Mouse (Mus musculus) liver, postnatal 0 days (tissue): Measurements from ENCODE around the gene Gpr162. TPM values are rescaled to one million over a fixed set of nuclear protein-coding genes. Genes with fewer than 3 reads are reported as not detected.
"Not testable (repeated sequence)": the region's sequence is repeated elsewhere in the genome, so short reads cannot be mapped to it uniquely, and the experiment has no call there.

Experiments used
- ATAC-seq: fragments of 200-750 bp; cut with Nextera tagmentation; 2 replicates; pipeline ENCODE4 v1.8.0; 2017; ENCODE audit warnings: mild to moderate bottlenecking, moderate library complexity
- DNase-seq: peaks from one replicate; pipeline ENCODE4 v3.0.0-alpha.2; 2016
- H3K27ac ChIP-seq: fragments of 300-500 bp; sonication (generic); 2 replicates; pipeline ENCODE4 v1.5.1; 2014; ENCODE audit warnings: antibody characterized with exemption, moderate library complexity, mild to moderate bottlenecking, low read depth
- H3K27me3 ChIP-seq: fragments of 300-500 bp; sonication (generic); 2 replicates; pipeline ENCODE4 v1.6.1; 2014; ENCODE audit warnings: low read length, control low read depth, mixed read lengths; ENCODE audit not compliant: insufficient read depth
- H3K36me3 ChIP-seq: fragments of 300-500 bp; sonication (generic); replicated peaks from 2 replicates; pipeline ENCODE4 v1.6.1; 2014; ENCODE audit warnings: mild to moderate bottlenecking, control low read depth, low read length, moderate library complexity, mixed read lengths; ENCODE audit not compliant: insufficient read depth
- H3K4me1 ChIP-seq: fragments of 300-500 bp; sonication (generic); 2 replicates; pipeline ENCODE4 v1.6.1; 2014; ENCODE audit warnings: antibody characterized with exemption, mild to moderate bottlenecking, control low read depth; ENCODE audit not compliant: insufficient read depth
- H3K4me2 ChIP-seq: fragments of 300-500 bp; sonication (generic); 2 replicates; pipeline ENCODE4 v1.6.1; 2014; ENCODE audit warnings: low read depth, mild to moderate bottlenecking, low read length, moderate library complexity, mixed read lengths
- H3K4me3 ChIP-seq: fragments of 300-500 bp; sonication (generic); 2 replicates; pipeline ENCODE4 v1.5.1; 2014; ENCODE audit warnings: low read depth, low read length
- H3K9ac ChIP-seq: fragments of 300-500 bp; sonication (generic); replicated peaks from 2 replicates; pipeline ENCODE4 v1.6.1; 2014; ENCODE audit warnings: mild to moderate bottlenecking, moderate library complexity
- H3K9me3 ChIP-seq: fragments of 300-500 bp; sonication (generic); 2 replicates; pipeline ENCODE4 v1.6.1; 2016; ENCODE audit warnings: mild to moderate bottlenecking, control low read depth, low read length, mixed read lengths
- CTCF ChIP-seq: sonication (generic); IDR thresholded peaks from 2 replicates; pipeline ENCODE4 v1.5.1; 2016; ENCODE audit warnings: antibody characterized with exemption, low read depth
- EP300 ChIP-seq: IDR thresholded peaks from 2 replicates; pipeline ENCODE4 v1.6.1; 2016; ENCODE audit warnings: antibody characterized with exemption, low read depth, mild to moderate bottlenecking
- WGBS: fragments of 180-500 bp; shearing (Covaris S2); extraction: QIAGEN DNeasy Blood & Tissue Kit; methylation state at CpG from one replicate; pipeline ENCODE4 v1.1.7; 2014; ENCODE audit not compliant: insufficient replicate concordance; 5-methylcytosine and 5-hydroxymethylcytosine counted together
- polyA plus RNA-seq: library from polyadenylated mRNA; unstranded; fragments of >200 nt; fragmentation: Nextera tagmentation; extraction: Ambion mirVana; gene quantifications from 2 replicates; pipeline ENCODE4 v1.2.1, GENCODE M21; 2015

Gpr162 gene
- polyA plus RNA-seq, 1 experiment from 2014 or later = 0.04 TPM

- H3K9me3 ChIP-seq = no peaks in the 10 kb centered on the region
- H3K27me3 ChIP-seq = no peaks in the 10 kb centered on the region
- WGBS = 72% methylated on average over 8 of the region's 8 CpGs
- H3K4me1 ChIP-seq = peaks cover 3% of the 10 kb centered on the region; the same call in 1 of the 2 replicates
- no peak overlapping the region for H3K9ac ChIP-seq
- no peaks in the 10 kb centered on the region for H3K36me3 ChIP-seq
- no peak for ATAC-seq
- H3K27ac ChIP-seq = no peak overlapping the region
- no peak for TF ChIP-seq EP300
- no peak overlapping the region for H3K4me3 ChIP-seq
- no peak overlapping the region for H3K4me2 ChIP-seq
- DNase-seq = no peak
Observed at GRCm38 (mm10) chr6:124900056-124900800, 36.4 kb upstream of the Gpr162 start.

GRCm38 (mm10) chr6:124898359-124898758 is 34.6 kb upstream of the Gpr162 start:
- WGBS = 23% methylated on average over 3 of the region's 3 CpGs
- DNase-seq (no peak), ATAC-seq (no peak)
- TF ChIP-seq CTCF (no peak), EP300 (no peak)
- H3K9me3 ChIP-seq = no peaks in the 10 kb centered on the region
- no peak overlapping the region for H3K9ac ChIP-seq
- no peaks in the 10 kb centered on the region for H3K36me3 ChIP-seq
- no peak overlapping the region for H3K4me3 ChIP-seq
- H3K27me3 ChIP-seq = no peaks in the 10 kb centered on the region
- H3K27ac ChIP-seq = no peak overlapping the region
- H3K4me1 ChIP-seq = no peaks in the 10 kb centered on the region
- H3K4me2 ChIP-seq = no peak overlapping the region

DNA sequence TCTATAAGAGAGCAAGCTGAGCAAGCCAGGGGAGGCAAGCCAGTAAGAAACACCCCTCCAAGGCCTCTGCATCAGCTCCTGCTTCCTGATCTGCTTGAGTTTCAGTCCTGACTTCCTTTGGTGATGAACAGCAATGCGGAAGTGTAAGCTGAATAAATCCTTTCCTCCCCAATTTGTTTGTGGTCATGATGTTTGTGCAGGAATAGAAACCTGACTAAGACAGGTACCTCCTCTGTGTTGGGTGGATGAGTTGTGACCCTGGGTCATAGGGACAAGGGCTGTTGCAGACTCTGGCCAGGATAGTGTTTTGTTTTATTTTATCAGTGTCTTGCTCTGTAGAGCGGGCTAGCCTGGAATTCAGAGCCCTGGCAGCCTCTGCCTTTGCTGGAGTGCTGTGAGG is 30.3 kb upstream of the Gpr162 start:
- not testable (repeated sequence) for DNase-seq, H3K27me3 ChIP-seq, H3K4me2 ChIP-seq, H3K9ac ChIP-seq, H3K27ac ChIP-seq, H3K9me3 ChIP-seq, ATAC-seq, H3K4me1 ChIP-seq, H3K4me3 ChIP-seq, H3K36me3 ChIP-seq
- WGBS = 72% methylated on average over 2 of the region's 2 CpGs

DNA sequence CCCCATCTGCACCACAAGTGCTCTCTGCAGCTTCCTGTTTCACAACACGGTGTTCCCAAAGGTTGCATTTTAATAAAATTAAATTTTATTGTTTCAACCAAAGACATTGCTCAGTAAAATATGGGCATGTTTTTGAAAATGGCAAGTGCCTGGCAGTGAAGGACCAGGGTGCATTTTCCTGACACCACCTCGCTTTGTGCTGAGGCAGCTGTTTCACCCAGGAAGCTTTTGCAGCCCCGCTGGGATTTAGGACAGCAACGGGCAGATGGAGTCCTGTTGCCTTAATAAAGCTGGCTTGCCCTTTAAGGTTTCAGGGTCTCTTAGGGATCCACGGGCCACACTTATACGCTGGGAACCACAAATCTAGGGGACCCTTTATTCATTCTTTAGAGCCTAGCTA is 27.2 kb upstream of the Gpr162 start:
- Histone ChIP-seq H3K27me3 (no peaks in the 10 kb centered on the region), H3K4me2 (no peak overlapping the region), H3K36me3 (no peaks in the 10 kb centered on the region), H3K4me3 (no peak overlapping the region), H3K9ac (no peak overlapping the region), H3K27ac (no peak overlapping the region), H3K4me1 (no peaks in the 10 kb centered on the region), H3K9me3 (no peaks in the 10 kb centered on the region)
- ATAC-seq = no peak
- no peak for DNase-seq
- TF ChIP-seq EP300 (no peak), CTCF (no peak)
- WGBS = 54% methylated on average over 6 of the region's 6 CpGs

GRCm38 (mm10) chr6:124888555-124889125 is 24.9 kb upstream of the Gpr162 start:
- TF ChIP-seq CTCF = no peak
- TF ChIP-seq EP300 = no peak
- H3K27me3 ChIP-seq = no peaks in the 10 kb centered on the region
- no peaks in the 10 kb centered on the region for H3K9me3 ChIP-seq
- H3K9ac ChIP-seq = no peak overlapping the region
- H3K4me2 ChIP-seq = no peak overlapping the region
- no peaks in the 10 kb centered on the region for H3K36me3 ChIP-seq
- no peak for DNase-seq
- no peak overlapping the region for H3K4me3 ChIP-seq
- 83% methylated on average over 6 of the region's 6 CpGs for WGBS
- H3K27ac ChIP-seq = no peak overlapping the region
- ATAC-seq = no peak
- H3K4me1 ChIP-seq = no peaks in the 10 kb centered on the region

GRCm38 (mm10) chr6:124887986-124888385 is 24.2 kb upstream of the Gpr162 start, which contains the start of gene Cd4:
Gene Cd4, minus strand, starts transcription at chr6:124888221.
- WGBS = 58% methylated on average over 9 of the region's 9 CpGs

More at GRCm38 (mm10) chr6:124887986-124888385, 24.2 kb upstream of the Gpr162 start, which contains the start of gene Cd4:
- ATAC-seq (no peak), DNase-seq (no peak)
- Histone ChIP-seq H3K4me1 (no peaks in the 10 kb centered on the region), H3K4me3 (no peak within 1 kb of the TSS), H3K9ac (no peak within 1 kb of the TSS), H3K36me3 (no peaks in the 10 kb centered on the region), H3K4me2 (no peak within 1 kb of the TSS), H3K9me3 (no peaks in the 10 kb centered on the region), H3K27me3 (no peaks in the 10 kb centered on the region), H3K27ac (no peak within 1 kb of the TSS)
- TF ChIP-seq CTCF = no peak
- TF ChIP-seq EP300 = no peak
